Mouse (Mus musculus) thymus, adult 2 months (tissue): ENCODE measurements around the gene Arl5a.

Source experiments
- CTCF ChIP-seq: fragments of 200-500 bp; IDR thresholded peaks from 2 replicates; pipeline ENCODE4 v1.5.1; 2012; ENCODE audit warnings: mild to moderate bottlenecking, control low read depth, low read length, moderate library complexity, borderline replicate concordance; ENCODE audit not compliant: control insufficient read depth, poor library complexity, insufficient read depth; ENCODE audit errors: extremely low read depth
- POLR2A ChIP-seq: fragments of 200-500 bp; IDR thresholded peaks from 2 replicates; pipeline ENCODE4 v1.6.1; 2012; ENCODE audit warnings: mild to moderate bottlenecking, low read length, control low read depth, moderate library complexity; ENCODE audit not compliant: control insufficient read depth, poor library complexity, insufficient read depth; ENCODE audit errors: extremely low read depth

DNA sequence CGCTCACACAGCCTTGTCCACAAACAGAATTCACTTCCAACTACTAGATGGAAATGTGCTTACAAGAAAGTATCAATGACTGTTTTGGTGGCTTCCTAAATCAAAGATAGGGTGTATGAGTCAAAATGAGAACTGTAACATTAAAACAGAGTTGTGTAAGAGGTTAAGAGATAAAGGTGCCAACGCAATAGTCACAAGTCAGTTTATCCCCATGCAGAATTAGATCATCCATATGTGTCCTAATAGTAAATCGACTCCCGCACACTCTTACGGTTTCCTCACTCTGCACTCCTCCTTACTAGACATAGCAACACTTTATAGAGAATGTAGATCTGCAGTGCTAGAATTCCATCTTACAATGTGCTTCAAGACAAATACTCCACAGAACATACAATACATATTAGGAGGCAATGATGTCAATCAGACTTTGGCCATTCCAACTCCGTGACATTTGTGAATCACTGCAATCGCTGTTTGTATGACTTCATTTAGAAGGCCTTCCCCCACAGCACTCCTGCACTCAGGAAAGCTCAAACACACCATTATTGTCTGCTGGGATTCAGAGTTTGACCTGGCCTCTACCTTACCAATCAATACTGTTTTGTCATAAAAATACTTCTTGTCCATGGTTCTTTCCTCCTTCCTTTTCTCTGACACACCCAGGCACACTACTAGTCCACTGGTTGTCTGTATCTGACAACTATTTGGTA lies 4.5 kb downstream of the Arl5a start:
- TF ChIP-seq POLR2A: no peak
- no peak for TF ChIP-seq CTCF
